Mouse (Mus musculus) embryo, embryonic 11 days (tissue): ENCODE measurements around the gene Nxnl2.
"Not testable (repeated sequence)": the region's sequence is repeated elsewhere in the genome, so short reads cannot be mapped to it uniquely, and the experiment has no call there.

ENCODE experiments used
- DNase-seq: peaks from one replicate; pipeline ENCODE4 v3.0.0-alpha.2; 2015

Gene Nxnl2

DNA sequence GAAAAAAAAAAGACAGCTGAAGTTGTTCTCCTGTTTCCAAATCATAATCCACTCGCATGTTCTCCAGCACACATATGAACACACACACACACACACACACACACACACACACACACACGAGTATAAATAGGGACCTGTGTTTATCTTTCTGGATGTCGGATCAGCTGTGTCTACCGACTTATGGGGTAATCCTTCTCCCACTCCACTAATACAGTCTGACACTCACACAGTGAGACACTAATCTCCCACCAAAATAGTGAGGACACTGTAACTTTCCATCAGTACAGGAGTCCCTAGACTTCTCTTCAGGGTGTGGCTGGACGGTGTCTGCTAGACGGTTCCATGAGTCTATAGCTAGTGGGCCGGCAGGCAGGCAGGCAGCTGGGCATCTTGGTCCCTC, 11.4 kb downstream of the Nxnl2 start:
- DNase-seq, result no peak

- DNase-seq, result no peak
Measured at GRCm38 (mm10) chr13:51184896-51185295, 14.1 kb downstream of the Nxnl2 start.

DNA sequence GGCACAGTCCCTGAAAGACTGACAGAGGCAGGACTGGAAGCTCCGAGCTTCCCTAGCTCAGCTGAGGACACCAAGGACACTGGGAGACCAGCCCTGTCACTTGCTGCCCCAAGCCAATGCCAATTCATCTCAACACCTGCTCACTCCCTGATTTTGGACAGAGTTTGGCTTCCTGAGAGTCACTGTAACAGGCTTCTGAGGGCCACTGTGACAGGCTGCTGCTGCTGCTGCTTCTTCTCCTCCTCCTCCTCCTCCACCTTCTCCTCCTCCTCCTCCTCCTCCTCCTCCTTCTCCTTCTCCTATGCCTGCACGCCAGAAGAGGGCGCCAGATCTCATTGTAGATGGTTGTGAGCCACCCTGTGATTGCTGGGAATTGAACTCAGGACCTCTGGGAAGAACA, 19.5 kb downstream of the Nxnl2 start:
- no peak for DNase-seq

- peak; percentile 66 for DNase-seq
Measured at GRCm38 (mm10) chr13:51191416-51192140, 20.8 kb downstream of the Nxnl2 start.

DNA sequence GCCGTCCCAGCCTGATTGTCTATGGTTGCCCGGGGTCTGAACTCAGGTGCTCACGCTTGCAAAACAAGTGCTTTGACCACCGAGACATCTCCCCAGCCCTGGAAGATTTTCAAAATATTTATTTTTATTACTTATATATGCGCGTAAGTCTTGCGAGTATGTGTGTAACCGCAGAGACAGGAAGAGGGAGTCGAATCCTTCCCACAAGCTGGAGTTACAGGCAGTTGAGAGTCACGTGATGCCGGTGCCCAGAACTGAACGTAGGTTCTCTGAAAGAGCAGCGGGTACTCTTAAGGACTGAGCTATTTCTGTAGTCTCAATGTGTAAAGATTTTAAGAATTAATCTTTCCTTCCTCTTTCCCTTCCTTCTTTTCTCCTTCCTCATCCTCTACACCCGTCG, 23.1 kb downstream of the Nxnl2 start:
- DNase-seq, result no peak

- no peak for DNase-seq
Measured at GRCm38 (mm10) chr13:51197699-51198098, 26.9 kb downstream of the Nxnl2 start.

DNA sequence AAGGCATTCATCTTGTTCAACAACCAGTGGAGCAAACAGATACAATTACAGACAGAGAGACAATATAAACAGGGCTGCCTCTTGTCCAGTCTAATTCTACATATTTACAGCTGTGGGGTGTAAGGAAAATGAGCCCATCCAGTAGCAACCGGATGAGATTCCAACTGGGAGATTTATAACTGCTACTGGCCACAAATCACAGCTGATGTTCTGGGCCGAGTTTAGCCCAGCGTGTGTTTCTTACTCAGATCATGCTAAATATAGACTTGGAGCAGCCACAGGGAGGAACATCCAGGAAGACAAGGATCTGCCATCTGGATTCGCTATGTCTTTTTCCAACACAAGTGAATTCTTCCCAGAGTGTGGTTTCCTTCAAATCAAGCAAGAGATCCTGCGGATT, 27.4 kb downstream of the Nxnl2 start:
- DNase-seq, result peak; percentile 26

- not testable (repeated sequence) for DNase-seq
Measured at GRCm38 (mm10) chr13:51201985-51202843, 31.4 kb downstream of the Nxnl2 start.

- DNase-seq, result peak; percentile 58
Measured at GRCm38 (mm10) chr13:51202844-51203173, 32.0 kb downstream of the Nxnl2 start.

- DNase-seq, result no peak
Measured at GRCm38 (mm10) chr13:51203467-51203866, 32.6 kb downstream of the Nxnl2 start.

GRCm38 (mm10) chr13:51204081-51204480, 33.3 kb downstream of the Nxnl2 start:
- DNase-seq, result not testable (repeated sequence)

DNA sequence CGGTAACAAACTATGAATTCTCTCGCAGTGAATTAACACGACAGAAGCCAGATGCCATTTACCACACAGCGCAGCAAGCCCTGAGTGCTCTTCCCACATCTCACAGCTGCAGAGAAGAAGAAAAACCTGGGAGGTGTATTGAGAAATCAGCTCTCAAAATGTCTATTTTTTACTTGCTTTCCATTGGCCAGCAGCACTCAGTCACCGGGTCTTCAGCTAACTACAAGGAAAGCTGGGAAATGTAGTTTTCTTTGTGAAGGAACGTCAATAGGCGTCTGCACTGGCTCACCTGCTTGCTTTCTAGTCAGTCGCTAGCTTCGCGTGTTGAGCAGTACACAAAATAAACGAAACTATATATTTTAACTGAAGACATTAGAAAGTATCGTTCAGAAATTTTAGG, 37.1 kb downstream of the Nxnl2 start:
- peak; percentile 62 for DNase-seq

DNA sequence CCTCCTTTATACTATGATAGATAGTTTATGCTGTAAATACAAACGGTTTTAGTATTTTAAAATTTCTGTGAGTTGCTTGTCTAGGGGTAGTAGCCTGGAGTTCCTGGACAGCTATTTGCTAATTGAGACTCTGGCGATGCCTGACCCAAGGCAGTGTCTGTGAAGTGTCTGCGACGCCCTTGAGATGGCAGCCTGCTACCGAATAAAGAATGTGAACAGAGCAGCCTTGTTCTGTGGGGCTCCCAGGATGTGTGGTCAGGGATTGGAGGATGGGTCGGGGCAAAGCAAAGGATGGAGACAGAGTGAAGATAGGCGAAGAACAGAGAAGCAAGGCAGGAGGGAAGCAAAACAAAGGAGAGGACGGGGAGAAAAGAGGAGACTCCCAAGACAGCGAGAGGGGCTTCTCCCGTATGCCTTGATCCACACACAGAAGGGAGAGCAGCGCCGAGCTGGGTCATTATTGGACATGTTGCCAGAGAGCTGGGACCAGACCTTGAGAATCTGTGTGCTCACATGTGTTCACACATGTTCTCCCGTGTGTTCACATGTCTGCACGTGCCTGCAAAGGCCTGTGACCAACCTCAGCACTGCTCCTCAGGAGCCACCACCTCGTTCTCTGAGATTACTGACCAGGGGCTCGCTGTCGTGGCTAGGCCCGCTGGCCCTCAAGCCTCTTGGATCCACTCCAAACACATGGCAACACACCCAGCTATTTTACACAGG, 37.7 kb downstream of the Nxnl2 start:
- peak; percentile 70 for DNase-seq

DNA sequence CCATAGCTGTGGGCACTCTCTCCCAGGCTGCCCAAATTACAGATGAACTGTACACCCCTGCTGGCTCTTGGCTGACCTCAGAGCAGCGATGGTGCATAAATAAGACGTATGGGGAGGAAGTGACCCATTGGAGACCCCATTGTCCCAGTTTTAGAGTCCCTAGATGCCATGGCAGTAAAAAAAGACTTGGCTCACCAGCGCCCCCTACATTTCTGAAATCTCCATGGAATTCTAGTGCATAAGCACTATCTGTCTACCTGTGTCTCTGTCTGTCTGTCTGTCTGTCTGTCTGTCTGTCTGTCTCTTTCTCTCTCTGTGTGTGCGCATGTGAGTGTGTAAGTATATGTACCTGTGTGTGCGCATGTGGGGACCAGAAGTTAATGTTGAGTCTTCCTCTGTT, 39.8 kb downstream of the Nxnl2 start:
- DNase-seq, result no peak

- no peak for DNase-seq
Measured at GRCm38 (mm10) chr13:51214746-51215145, 43.9 kb downstream of the Nxnl2 start.

DNA sequence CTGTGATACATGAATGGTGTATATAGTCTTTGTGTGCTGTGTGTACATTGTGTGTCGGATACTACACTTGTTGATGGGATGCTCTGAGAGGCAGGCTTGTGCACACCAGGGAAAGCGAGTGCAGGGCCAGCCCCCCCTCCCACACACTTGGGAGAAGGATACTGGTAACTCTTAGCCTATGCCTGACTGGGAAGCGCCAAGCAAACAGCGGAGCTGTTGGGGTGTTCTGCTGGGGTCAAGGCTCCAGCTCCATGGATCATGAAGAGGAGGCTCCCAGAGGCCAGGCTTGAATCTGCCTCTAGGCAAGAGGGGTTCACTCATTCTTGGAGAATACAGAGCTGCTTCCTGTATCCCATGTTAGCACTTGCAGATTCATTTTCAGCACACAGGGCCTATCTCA, 50.1 kb downstream of the Nxnl2 start:
- DNase-seq, result peak; percentile 24

DNA sequence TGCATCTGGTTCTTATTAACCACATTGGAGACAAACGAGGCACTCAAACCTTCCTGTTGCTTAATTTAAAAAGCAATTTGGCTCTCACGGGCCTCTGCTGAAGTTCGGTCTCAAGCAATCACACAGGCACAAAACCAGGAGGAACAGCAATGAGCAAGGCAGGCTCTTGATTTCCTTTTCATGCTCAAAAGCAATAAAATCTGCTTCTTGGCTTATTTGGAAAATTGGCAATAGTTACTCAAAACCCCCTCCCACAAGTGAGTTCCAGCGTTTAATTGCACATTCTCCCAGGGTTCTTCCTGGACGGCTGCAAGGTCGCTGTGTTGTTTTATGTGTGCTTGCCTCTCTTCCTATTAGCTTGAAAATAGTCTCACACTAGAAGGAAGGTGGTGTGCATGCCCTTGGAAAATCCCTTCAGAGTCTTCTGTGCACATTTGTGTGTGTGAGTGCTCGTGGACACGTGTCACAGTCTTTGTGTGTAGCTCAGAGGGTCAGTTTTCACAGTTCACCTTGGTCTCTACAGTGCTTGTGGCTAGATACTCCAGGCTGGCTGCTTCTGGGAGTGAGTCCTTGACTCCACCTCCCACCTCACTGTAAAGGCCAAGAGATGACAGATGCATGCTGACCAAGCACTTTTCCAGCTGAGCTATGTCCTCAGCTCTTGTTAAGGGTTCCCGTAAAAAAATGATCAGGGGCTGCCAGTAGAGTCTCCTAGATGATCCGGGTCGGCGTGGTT, 50.8 kb downstream of the Nxnl2 start:
- peak; percentile 60 for DNase-seq
